Mouse (Mus musculus) stomach, postnatal 0 days (tissue): ENCODE data around the gene Slc10a2. TPM values are rescaled to one million over a fixed set of nuclear protein-coding genes. Genes with fewer than 3 reads are reported as not detected.
"Not testable (repeated sequence)": the region's sequence is repeated elsewhere in the genome, so short reads cannot be mapped to it uniquely, and the experiment has no call there.

Experiments
- ATAC-seq: fragments of 200-750 bp; cut with Nextera tagmentation; 2 replicates; pipeline ENCODE4 v1.8.0; 2017; ENCODE audit not compliant: low FRiP score, low TSS enrichment
- DNase-seq: peaks from one replicate; pipeline ENCODE4 v3.0.0-alpha.2; 2016; ENCODE audit warnings: low spot score
- H3K27ac ChIP-seq: fragments of 300-500 bp; sonication (generic); replicated peaks from 2 replicates; pipeline ENCODE4 v1.5.1; 2014; ENCODE audit warnings: mild to moderate bottlenecking, control low read depth
- H3K27me3 ChIP-seq: fragments of 300-500 bp; sonication (generic); 2 replicates; pipeline ENCODE4 v1.6.1; 2014; ENCODE audit warnings: low read length; ENCODE audit not compliant: control insufficient read depth, insufficient read depth
- H3K36me3 ChIP-seq: fragments of 300-500 bp; sonication (generic); 2 replicates; pipeline ENCODE4 v1.6.1; 2014; ENCODE audit warnings: low read length, mixed read lengths; ENCODE audit not compliant: control insufficient read depth, insufficient read depth
- H3K4me1 ChIP-seq: fragments of 300-500 bp; sonication (generic); replicated peaks from 2 replicates; pipeline ENCODE4 v1.6.1; 2014; ENCODE audit warnings: antibody characterized with exemption; ENCODE audit not compliant: control insufficient read depth, insufficient read depth
- H3K4me2 ChIP-seq: fragments of 300-500 bp; sonication (generic); replicated peaks from 2 replicates; pipeline ENCODE4 v1.6.1; 2014; ENCODE audit warnings: low read depth, mild to moderate bottlenecking, control low read depth, moderate library complexity
- H3K4me3 ChIP-seq: fragments of 300-500 bp; sonication (generic); 2 replicates; pipeline ENCODE4 v1.5.1; 2014; ENCODE audit warnings: low read depth, low read length, control low read depth
- H3K9ac ChIP-seq: fragments of 300-500 bp; sonication (generic); 2 replicates; pipeline ENCODE4 v1.6.1; 2014; ENCODE audit warnings: mild to moderate bottlenecking, low read length, control low read depth, mixed read lengths
- H3K9me3 ChIP-seq: fragments of 300-500 bp; sonication (generic); 2 replicates; pipeline ENCODE4 v1.6.1; 2016; ENCODE audit warnings: low read length; ENCODE audit not compliant: control insufficient read depth
- CTCF ChIP-seq: IDR thresholded peaks from 2 replicates; pipeline ENCODE4 v1.5.1; 2016; ENCODE audit warnings: antibody characterized with exemption, low read depth, mild to moderate bottlenecking, moderate library complexity
- EP300 ChIP-seq: optimal IDR thresholded peaks from 2 replicates; pipeline ENCODE3; 2016; ENCODE audit warnings: antibody characterized with exemption
- WGBS: fragments of 180-500 bp; shearing (Covaris S2); extraction: QIAGEN DNeasy Blood & Tissue Kit; methylation state at CpG from one replicate; pipeline ENCODE4 v1.1.7; 2014; 5-methylcytosine and 5-hydroxymethylcytosine counted together
- polyA plus RNA-seq: library from polyadenylated mRNA; unstranded; fragments of >200 nt; fragmentation: Nextera tagmentation; extraction: Ambion mirVana; gene quantifications from 2 replicates; pipeline ENCODE4 v1.2.1, GENCODE M21; 2015

The Slc10a2 gene
- polyA plus RNA-seq, 1 experiment from 2014 or later: not detected

GRCm38 (mm10) chr8:5058888-5059287 lies 46.3 kb downstream of the Slc10a2 start:
- Histone ChIP-seq H3K27ac (no peak overlapping the region), H3K4me3 (no peak overlapping the region), H3K4me2 (no peak overlapping the region), H3K9me3 (no peaks in the 10 kb centered on the region), H3K4me1 (no peaks in the 10 kb centered on the region), H3K9ac (no peak overlapping the region), H3K27me3 (no peaks in the 10 kb centered on the region), H3K36me3 (no peaks in the 10 kb centered on the region)
- no peak for ATAC-seq
- 59% methylated on average over 1 of the region's 1 CpGs for WGBS
- no peak for DNase-seq
- no peak for TF ChIP-seq EP300
- TF ChIP-seq CTCF: no peak

- 78% methylated on average over 6 of the region's 6 CpGs for WGBS
- not testable (repeated sequence) for ATAC-seq
These were observed 60.7 kb downstream of the Slc10a2 start for GRCm38 (mm10) chr8:5044361-5044900.

GRCm38 (mm10) chr8:5038811-5039561 lies 66.2 kb downstream of the Slc10a2 start:
- ATAC-seq (no peak), DNase-seq (no peak)
- Histone ChIP-seq H3K4me2 (no peak overlapping the region), H3K27me3 (no peaks in the 10 kb centered on the region), H3K4me1 (no peaks in the 10 kb centered on the region), H3K27ac (no peak overlapping the region), H3K4me3 (no peak overlapping the region), H3K36me3 (no peaks in the 10 kb centered on the region), H3K9ac (no peak overlapping the region), H3K9me3 (no peaks in the 10 kb centered on the region)
- 73% methylated on average over 4 of the region's 4 CpGs for WGBS
- no peak for TF ChIP-seq EP300

More at GRCm38 (mm10) chr8:5044361-5044900, 60.7 kb downstream of the Slc10a2 start:
- H3K4me3 ChIP-seq, H3K9ac ChIP-seq, DNase-seq, H3K36me3 ChIP-seq, H3K4me1 ChIP-seq, H3K4me2 ChIP-seq, H3K9me3 ChIP-seq, H3K27me3 ChIP-seq, H3K27ac ChIP-seq: not testable (repeated sequence)
